Mouse (Mus musculus): ENCODE measurements around the gene Tcf25. TPM values are rescaled to one million over a fixed set of nuclear protein-coding genes. Genes with fewer than 3 reads are reported as not detected.

Tcf25 gene
- polyA plus RNA-seq, 1 experiment from 2014 or later = 54.9 TPM

- Histone ChIP-seq H3K36me3 (replicated peaks; ENCODE audit: insufficient read depth, low read length) (no peaks in the 10 kb centered on the region), H3K4me3 (ENCODE audit: low read depth, low read length) (no peak overlapping the region), H3K4me1 (ENCODE audit: insufficient read depth) (peaks cover 14% of the 10 kb centered on the region), H3K27me3 (ENCODE audit: insufficient read depth, low read length) (no peaks in the 10 kb centered on the region), H3K9me3 (ENCODE audit: low read length) (no peaks in the 10 kb centered on the region; the same call in 1 of the 2 replicates), H3K27ac (ENCODE audit: low read depth) (no peak overlapping the region), H3K9ac (replicated peaks) (no peak overlapping the region), H3K4me2 (ENCODE audit: low read depth, low read length) (no peak overlapping the region)
- DNase-seq = no peak
- WGBS (ENCODE audit: insufficient replicate concordance) = 62% methylated on average over 2 of the region's 2 CpGs
- TF ChIP-seq EP300 (IDR thresholded peaks at IDR 0.05; ENCODE audit: low read depth) (no peak), CTCF (IDR thresholded peaks at IDR 0.05; ENCODE audit: low read depth) (no peak)
- ATAC-seq = no peak
Observed at GRCm38 (mm10) chr8:123441788-123442187, 68.2 kb downstream of the Tcf25 start.

DNA sequence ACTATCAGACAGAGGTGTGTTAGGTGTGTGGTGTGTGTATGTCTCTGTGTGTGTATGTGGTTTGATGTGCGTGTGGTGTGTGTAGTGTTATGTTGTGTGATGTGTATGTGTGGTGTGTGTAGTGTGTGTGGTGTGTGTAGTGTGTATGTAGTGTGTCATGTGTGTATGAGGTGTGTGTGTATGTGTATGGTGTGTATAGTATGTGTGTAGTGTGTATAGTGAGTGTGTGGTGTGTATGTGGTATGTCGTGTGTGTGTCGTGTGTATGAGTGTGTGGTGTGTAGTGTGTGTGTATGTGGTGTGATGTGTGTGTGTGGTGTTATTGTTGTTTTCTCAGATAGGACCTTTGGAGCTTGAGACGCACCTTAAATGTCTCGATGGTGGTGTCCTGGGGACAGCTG, 68.8 kb downstream of the Tcf25 start:
- Histone ChIP-seq H3K4me1 (ENCODE audit: insufficient read depth) (peaks cover 14% of the 10 kb centered on the region), H3K4me2 (ENCODE audit: low read depth, low read length) (peak overlapping the region; percentile 85; the same call in 1 of the 2 replicates), H3K9ac (replicated peaks) (no peak overlapping the region), H3K27ac (ENCODE audit: low read depth) (no peak overlapping the region), H3K9me3 (ENCODE audit: low read length) (no peaks in the 10 kb centered on the region; the same call in 1 of the 2 replicates), H3K4me3 (ENCODE audit: low read depth, low read length) (0 out of 2 replicates have a peak overlapping the region, but pooled peaks have one; percentile 84), H3K36me3 (replicated peaks; ENCODE audit: insufficient read depth, low read length) (no peaks in the 10 kb centered on the region), H3K27me3 (ENCODE audit: insufficient read depth, low read length) (no peaks in the 10 kb centered on the region)
- ATAC-seq (no peak), DNase-seq (no peak)
- TF ChIP-seq EP300 (IDR thresholded peaks at IDR 0.05; ENCODE audit: low read depth) = no peak
- no peak for TF ChIP-seq CTCF (IDR thresholded peaks at IDR 0.05; ENCODE audit: low read depth)
- WGBS (ENCODE audit: insufficient replicate concordance) = 79% methylated on average over 5 of the region's 5 CpGs

GRCm38 (mm10) chr8:123442871-123443575, 69.5 kb downstream of the Tcf25 start:
- H3K9ac ChIP-seq (replicated peaks) = peak overlapping the region; percentile 91
- H3K27ac ChIP-seq (ENCODE audit: low read depth) = peak overlapping the region; percentile 71
- no peaks in the 10 kb centered on the region for H3K36me3 ChIP-seq (replicated peaks; ENCODE audit: insufficient read depth, low read length)
- WGBS (ENCODE audit: insufficient replicate concordance) = 1% methylated on average over 41 of the region's 41 CpGs
- ATAC-seq (peak; percentile 97), DNase-seq (peak; percentile 94)
- no peaks in the 10 kb centered on the region for H3K9me3 ChIP-seq (ENCODE audit: low read length)
- peak overlapping the region; percentile 85 for H3K4me2 ChIP-seq (ENCODE audit: low read depth, low read length)
- no peaks in the 10 kb centered on the region for H3K27me3 ChIP-seq (ENCODE audit: insufficient read depth, low read length)
- peaks cover 14% of the 10 kb centered on the region for H3K4me1 ChIP-seq (ENCODE audit: insufficient read depth)
- peak overlapping the region; percentile 84 for H3K4me3 ChIP-seq (ENCODE audit: low read depth, low read length)
- TF ChIP-seq CTCF (IDR thresholded peaks at IDR 0.05; ENCODE audit: low read depth) = peak; percentile 74
- TF ChIP-seq EP300 (IDR thresholded peaks at IDR 0.05; ENCODE audit: low read depth) = no peak

DNA sequence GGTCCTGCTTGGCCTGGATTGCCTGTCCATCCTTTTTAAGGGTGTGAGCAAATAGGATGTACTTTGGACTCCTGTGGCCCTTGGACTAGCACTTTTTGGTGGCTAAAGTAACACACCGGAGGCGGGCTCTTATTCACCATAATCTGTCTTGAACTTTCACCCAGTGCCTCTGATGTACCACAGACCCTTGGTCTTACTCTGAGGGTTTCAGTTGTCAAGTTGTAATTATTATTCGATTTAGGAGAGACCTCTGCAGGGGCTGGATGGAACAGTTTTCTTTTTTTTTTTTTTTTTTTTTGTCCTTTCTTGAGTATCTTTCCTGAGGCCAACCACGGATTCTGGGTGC, 70.0 kb downstream of the Tcf25 start:
- no peak for TF ChIP-seq CTCF (IDR thresholded peaks at IDR 0.05; ENCODE audit: low read depth)
- no peak for TF ChIP-seq EP300 (IDR thresholded peaks at IDR 0.05; ENCODE audit: low read depth)
- Histone ChIP-seq H3K4me3 (ENCODE audit: low read depth, low read length) (peak overlapping the region; percentile 84), H3K4me1 (ENCODE audit: insufficient read depth) (peaks cover 15% of the 10 kb centered on the region), H3K9me3 (ENCODE audit: low read length) (no peaks in the 10 kb centered on the region), H3K27me3 (ENCODE audit: insufficient read depth, low read length) (no peaks in the 10 kb centered on the region), H3K36me3 (replicated peaks; ENCODE audit: insufficient read depth, low read length) (no peaks in the 10 kb centered on the region), H3K27ac (ENCODE audit: low read depth) (peak overlapping the region; percentile 71), H3K4me2 (ENCODE audit: low read depth, low read length) (peak overlapping the region; percentile 85), H3K9ac (replicated peaks) (peak overlapping the region; percentile 91)
- no peak for ATAC-seq
- 17% methylated on average over 4 of the region's 4 CpGs for WGBS (ENCODE audit: insufficient replicate concordance)
- DNase-seq = no peak

DNA sequence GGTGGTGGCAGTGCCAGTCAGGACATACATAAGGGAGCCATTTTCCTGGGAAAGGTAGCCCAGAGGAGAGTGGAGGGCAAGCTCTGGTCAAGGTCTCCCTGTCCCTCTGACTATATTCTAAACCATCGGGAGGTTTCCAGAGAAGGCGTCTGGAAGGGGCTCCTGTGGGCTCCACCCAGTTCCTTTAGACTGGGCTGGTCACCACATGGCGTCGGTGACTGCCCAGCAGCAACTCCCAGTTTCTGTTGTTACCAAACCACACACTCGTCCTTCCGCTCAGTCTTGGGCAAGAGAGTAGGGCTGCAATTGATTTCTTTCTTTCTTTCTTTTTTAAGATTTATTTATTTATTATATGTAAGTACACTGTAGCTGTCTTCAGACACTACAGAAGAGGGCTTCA, 70.6 kb downstream of the Tcf25 start:
- ATAC-seq (no peak), DNase-seq (no peak)
- Histone ChIP-seq H3K4me3 (ENCODE audit: low read depth, low read length) (peak overlapping the region; percentile 84; the same call in 1 of the 2 replicates), H3K4me1 (ENCODE audit: insufficient read depth) (peaks cover 16% of the 10 kb centered on the region), H3K9ac (replicated peaks) (peak overlapping the region; percentile 91; the same call in 1 of the 2 replicates), H3K27ac (ENCODE audit: low read depth) (peak overlapping the region; percentile 71; the same call in 1 of the 2 replicates), H3K36me3 (replicated peaks; ENCODE audit: insufficient read depth, low read length) (0 out of 2 replicates have a peak, but pooled peaks cover under 1% of the 10 kb centered on the region), H3K9me3 (ENCODE audit: low read length) (no peaks in the 10 kb centered on the region), H3K27me3 (ENCODE audit: insufficient read depth, low read length) (no peaks in the 10 kb centered on the region), H3K4me2 (ENCODE audit: low read depth, low read length) (peak overlapping the region; percentile 85)
- WGBS (ENCODE audit: insufficient replicate concordance) = 73% methylated on average over 6 of the region's 6 CpGs
- TF ChIP-seq CTCF (IDR thresholded peaks at IDR 0.05; ENCODE audit: low read depth) (no peak), EP300 (IDR thresholded peaks at IDR 0.05; ENCODE audit: low read depth) (no peak)

GRCm38 (mm10) chr8:123445981-123446380, 72.4 kb downstream of the Tcf25 start:
- Histone ChIP-seq H3K27me3 (ENCODE audit: insufficient read depth, low read length) (no peaks in the 10 kb centered on the region), H3K4me2 (ENCODE audit: low read depth, low read length) (no peak overlapping the region), H3K36me3 (replicated peaks; ENCODE audit: insufficient read depth, low read length) (0 out of 2 replicates have a peak, but pooled peaks cover 3% of the 10 kb centered on the region), H3K4me3 (ENCODE audit: low read depth, low read length) (no peak overlapping the region), H3K27ac (ENCODE audit: low read depth) (no peak overlapping the region), H3K9me3 (ENCODE audit: low read length) (no peaks in the 10 kb centered on the region), H3K9ac (replicated peaks) (no peak overlapping the region), H3K4me1 (ENCODE audit: insufficient read depth) (peaks cover 16% of the 10 kb centered on the region)
- ATAC-seq (no peak), DNase-seq (no peak)
- TF ChIP-seq CTCF (IDR thresholded peaks at IDR 0.05; ENCODE audit: low read depth) = no peak
- no peak for TF ChIP-seq EP300 (IDR thresholded peaks at IDR 0.05; ENCODE audit: low read depth)
- WGBS (ENCODE audit: insufficient replicate concordance) = 76% methylated on average over 10 of the region's 10 CpGs
